Mouse (Mus musculus) thymus, postnatal 36 days (tissue): Measurements from ENCODE around the gene Krtap5-5.
"Not testable (repeated sequence)": the region's sequence is repeated elsewhere in the genome, so short reads cannot be mapped to it uniquely, and the experiment has no call there.

Experiments used
- DNase-seq, 2 experiments: peaks; one replicate each; pipeline ENCODE4 v3.0.0; 2022; ENCODE audit warnings: mixed read lengths in 2 of 2

The Krtap5-5 gene

DNA sequence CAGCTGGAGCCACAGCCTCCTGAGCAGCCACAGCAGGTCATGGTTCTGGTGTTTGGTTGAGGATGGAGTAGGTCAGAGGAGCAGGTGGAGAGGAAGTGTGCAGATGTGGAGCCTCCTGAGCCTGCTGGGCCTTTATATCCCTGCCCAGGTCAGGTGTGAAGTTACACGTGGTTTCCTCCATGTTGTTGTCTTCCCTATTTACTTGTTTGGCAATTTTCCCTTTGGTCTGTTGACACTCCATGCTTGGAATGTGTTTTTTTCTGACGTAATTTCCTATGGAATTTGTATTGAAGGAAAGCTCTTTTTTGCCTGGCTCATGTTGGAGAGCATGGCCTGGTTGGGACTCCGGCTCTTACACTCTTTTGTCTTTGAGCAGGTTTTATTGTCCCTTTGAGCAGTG is at the start of gene Krtap5-5:
Krtap5-5 (minus strand) TSS at position 101 of the 400 bp plus-strand sequence.
- not testable (repeated sequence) for DNase-seq

DNA sequence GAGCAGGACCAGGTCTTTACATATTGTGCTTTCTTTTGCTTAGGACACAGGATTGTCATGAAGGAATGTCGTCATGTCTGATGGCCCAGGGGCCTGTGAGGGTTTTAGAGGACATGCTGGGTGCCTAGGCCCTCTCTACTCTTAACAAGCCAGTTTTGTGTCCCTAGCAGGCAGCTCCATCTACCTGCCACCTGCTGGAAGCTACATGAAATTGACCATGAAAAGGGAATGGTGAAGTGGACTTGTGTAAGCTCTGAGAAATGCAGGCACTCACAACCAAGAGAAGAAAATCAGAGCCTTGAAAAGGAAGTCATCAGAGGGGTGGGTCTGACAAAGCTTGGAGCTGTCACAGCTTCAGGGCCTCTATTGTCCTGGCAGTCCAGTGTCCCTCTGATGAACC is 49.5 kb upstream of the Krtap5-5 start:
- DNase-seq, result not testable (repeated sequence)

DNA sequence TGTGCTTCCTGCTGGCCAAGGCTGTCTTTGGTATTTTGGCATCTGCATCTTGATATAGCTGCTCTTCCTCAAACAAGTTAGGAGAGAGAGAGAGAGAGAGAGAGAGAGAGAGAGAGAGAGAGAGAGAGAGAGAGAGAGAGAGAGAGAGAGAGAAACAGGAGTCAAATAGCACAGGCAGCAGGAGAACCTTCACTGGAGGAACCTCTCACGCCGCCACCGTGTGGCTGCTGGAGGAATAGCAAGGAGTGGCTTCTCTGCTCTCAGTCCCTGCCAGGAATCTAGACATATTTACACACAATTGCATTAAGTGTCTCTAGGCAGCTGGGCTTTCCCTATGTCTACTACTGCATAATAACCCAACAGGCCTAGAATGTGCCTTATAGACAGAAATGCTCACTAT is 48.4 kb upstream of the Krtap5-5 start:
- peak; percentile 45 to 51 for DNase-seq

DNA sequence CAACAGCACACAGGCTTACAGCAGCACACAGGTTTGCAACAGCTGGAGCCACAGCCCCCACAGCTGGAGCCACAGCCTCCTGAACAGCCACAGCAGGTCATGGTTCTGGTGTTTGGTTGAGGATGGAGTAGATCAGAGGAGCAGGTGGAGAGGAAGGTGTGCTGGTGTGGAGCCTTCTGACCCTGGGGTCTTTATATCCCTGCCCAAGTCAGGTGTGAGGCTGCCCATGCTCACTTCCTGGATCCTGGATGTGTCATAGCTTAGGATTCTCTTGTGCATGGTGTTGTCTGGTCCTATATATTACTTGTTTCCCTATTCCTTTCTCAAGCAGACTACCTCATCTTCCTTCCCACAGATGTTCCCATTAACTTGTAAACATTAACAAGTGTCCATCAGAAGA is 44.5 kb upstream of the Krtap5-5 start, which contains the start of gene Gm4559:
Gm4559 (minus strand) TSS at position 101 of the 400 bp plus-strand sequence.
- DNase-seq, result not testable (repeated sequence)

DNA sequence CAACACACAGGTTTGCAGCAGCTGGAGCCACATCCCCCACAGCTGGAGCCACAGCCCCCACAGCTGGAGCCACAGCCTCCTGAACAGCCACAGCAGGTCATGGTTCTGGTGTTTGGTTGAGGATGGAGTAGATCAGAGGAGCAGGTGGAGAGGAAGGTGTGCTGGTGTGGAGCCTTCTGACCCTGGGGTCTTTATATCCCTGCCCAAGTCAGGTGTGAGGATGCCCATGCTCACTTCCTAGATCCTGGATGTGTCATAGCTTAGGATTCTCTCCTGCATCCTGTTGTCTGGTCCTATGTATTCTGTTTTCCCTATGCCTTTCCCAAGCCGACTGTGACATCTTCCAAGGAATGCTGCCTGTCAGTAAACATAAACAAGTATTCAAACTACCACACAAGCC is 28.5 kb upstream of the Krtap5-5 start, which contains the start of gene Gm2431:
Gm2431 (minus strand) TSS at position 101 of the 400 bp plus-strand sequence.
- DNase-seq, result not testable (repeated sequence)

DNA sequence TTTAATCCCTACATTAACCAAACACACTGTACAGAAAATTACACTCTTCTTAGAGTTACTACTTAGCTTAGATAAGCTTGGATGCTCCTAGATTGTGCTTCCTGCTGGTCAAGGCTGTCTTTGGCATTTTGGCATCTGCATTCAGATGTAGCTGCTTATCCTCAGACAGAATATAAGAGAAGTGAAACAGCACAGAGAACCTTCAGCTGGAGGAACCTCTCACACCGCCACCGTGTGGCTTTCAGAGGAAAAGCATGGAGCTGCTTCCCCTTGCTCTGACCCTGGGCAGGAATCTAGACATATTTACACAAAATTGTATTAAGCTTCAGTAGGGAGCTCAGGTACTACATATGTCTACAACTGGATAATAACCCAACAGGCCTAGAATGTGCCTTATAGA is 25.7 kb upstream of the Krtap5-5 start:
- DNase-seq, result peak in 1 of 2 experiments; percentile 4

DNA sequence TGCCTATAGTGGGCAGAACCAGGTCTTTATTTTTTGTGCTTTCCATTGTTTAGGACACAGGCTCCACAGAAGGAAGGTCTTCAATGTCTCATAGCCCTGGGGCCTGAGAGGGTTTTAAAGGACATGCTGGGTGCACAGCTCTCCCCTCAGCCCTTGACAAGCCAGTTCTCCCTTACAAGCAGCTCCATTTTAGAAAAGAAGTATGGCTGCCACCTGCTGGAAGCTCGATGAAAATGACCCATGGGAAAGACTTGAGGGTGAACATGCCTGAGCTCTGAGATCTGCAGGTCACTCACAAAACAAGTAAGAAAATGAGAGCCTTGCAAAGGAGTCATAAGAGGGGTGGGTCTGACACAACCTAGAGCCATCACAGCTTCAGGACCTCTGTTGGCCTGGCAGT is 20.1 kb upstream of the Krtap5-5 start:
- DNase-seq, result no peak

DNA sequence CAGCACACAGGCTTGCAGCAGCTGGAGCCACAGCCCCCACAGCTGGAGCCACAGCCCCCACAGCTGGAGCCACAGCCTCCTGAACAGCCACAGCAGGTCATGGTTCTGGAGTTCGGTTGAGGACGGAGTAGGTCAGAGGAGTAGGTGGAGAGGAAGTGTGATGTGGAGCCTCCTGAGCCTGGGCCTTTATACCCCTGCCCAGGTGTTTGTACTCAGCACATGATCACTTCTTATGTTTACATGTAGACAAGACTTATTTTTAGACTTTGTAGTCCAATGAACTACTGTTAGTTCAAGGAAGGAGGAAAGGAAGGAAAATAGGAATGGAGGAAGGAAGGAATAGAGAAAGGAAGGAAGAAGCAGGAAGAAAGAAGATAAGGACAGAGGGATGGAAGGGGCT is 11.2 kb upstream of the Krtap5-5 start, which contains the start of gene Gm40460:
Gm40460 (minus strand) TSS at position 101 of the 400 bp plus-strand sequence.
- DNase-seq, result no peak

DNA sequence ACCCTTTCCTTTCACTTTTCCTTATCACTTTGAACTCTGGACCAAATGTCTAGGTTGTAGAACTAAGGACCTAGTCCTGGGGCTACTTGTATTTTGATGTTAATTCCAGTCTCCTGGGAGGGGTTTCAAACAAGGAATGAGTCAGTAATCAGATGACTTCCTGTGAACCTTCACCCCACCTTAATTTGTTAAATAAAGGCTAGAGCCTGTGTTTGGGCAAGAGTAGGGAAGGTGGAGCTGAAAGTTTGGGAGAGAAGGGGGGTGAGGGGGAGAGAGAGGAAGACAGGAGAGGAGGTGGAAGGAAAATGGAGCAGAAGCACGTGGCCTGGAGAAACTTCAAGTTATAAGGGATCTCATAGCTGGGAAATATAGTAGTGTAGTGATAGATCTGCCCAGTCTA is 1.8 kb upstream of the Krtap5-5 start:
- no peak for DNase-seq

DNA sequence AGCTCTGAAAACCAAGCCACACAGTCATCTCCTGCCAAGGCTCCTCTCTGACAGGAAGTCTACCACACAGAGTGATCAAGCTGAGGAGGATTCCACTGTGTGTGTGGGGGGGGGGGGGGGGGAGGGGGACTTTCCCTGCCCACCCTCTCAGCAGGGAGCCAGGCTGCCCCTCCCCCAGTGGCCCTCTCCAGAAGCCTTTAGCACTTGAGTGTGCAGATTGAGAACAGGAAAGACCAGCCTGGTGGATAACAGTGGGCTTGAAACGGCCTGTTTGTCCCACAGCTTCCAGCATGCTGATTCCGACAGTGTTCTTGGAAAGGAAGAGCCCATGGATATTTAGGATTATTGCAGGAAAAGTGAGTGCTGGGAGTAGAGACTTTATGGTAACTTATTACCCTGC is 5.3 kb downstream of the Krtap5-5 start:
- no peak for DNase-seq

DNA sequence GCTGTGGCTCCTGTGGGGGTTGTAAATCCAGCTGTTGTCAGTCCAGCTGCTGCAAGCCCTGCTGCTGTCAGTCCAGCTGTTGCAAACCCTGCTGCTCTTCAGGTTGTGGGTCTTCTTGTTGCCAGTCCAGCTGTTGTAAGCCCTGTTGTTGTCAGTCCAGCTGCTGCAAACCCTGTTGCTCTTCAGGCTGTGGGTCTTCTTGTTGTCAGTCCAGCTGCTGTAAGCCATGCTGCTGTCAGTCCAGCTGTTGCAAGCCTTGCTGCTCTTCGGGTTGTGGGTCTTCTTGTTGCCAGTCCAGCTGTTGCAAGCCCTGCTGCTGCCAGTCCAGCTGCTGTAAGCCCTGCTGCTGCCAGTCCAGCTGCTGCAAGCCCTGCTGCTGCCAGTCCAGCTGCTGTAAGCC is 17.6 kb downstream of the Krtap5-5 start:
- not testable (repeated sequence) for DNase-seq

DNA sequence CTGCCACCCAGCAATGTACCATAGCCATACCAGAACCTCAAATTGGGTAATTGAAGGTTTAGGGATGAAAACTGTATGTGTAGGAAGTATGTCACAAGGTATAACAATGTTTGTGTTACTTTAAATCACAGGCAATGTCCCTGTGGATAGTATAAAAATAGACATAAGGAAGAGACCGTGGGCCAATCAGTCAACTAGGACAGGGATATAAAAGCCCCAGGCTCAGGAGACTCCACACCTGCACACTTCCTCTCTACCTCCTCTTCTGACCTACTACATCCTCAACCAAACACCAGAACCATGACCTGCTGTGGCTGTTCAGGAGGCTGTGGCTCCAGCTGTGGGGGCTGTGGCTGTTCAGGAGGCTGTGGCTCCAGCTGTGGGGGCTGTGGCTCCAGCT is 18.2 kb downstream of the Krtap5-5 start, which contains the start of gene Gm7579:
Gm7579 (plus strand) TSS at position 301 of the 400 bp plus-strand sequence.
- no peak for DNase-seq

DNA sequence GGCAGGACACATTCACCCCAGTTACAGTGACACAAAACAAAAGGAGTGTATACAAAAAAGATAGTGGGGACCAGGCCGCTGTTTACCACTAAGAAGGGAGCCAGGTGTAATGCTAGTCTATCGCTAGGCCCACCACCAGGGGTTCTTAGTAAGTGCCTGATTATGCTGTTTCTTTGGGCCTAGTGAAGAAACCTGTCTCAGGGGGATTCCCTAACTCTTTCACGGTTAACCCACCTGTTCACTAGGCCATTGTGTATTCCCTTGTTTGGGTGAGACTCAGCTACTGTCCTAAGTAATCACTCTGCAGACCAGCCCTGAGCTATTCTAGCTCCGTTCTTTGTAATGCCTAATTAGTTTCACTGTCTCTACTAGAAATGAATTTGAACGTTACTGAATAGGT is 22.9 kb downstream of the Krtap5-5 start:
- DNase-seq, result not testable (repeated sequence)

DNA sequence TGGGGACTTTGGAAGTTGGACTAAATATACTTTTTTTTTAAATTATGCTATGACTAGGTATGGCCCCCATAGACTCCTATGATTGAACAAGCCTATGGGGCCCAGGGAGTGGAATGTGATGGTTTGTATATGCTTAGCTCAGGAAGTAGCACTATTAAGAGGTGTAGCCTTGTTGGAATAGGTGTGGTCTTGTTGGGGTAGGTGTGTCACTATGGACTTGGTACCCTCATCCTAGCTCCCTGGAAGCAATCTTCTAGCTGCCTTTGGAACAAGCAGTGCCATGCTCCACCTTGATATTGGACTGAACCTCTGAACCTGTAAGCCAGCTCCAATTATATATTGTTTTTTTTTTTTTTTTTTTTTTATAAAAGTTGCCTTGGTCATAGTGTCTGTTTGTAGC is 24.3 kb downstream of the Krtap5-5 start:
- no peak for DNase-seq

DNA sequence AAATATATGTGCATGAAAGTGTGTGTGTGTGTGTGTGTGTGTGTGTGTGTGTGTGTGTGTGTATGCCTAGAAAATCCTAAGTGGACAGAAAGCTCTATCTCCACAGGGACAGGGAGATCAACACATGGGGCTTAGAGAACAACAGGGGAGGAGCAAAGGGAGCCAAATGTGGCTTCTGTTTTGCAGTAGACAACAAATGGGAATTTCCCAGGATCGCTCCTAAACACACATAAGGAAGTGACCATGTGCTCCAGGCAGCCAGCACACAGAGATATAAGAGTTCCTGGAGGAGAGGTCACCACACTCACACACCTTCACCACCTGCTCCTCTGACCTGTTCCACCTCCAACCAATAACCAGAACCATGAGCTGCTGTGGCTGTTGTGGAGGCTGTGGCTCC is 28.7 kb downstream of the Krtap5-5 start, which contains the start of gene Krtap5-3:
Krtap5-3 (plus strand) TSS at position 301 of the 400 bp plus-strand sequence.
- DNase-seq, result no peak

DNA sequence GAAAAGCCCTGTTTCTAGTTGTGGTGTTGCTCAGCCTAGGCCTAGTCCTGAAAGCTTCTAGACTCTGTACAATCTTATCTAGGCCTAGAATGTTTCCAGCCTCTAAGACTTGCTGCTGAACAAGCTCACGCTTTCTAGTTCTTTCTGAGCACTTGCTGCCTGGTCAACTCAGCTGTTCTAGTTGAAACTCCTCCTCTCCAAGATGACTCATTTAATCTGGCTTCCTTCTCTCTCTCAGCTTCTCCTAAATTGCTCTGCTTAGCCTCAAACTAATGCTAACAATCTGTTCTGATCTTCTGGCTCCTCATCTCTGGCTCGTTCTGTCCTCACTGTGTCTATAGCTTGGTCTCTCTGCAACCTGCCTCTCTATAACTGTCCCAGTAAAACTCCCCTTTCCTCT is 31.0 kb downstream of the Krtap5-5 start:
- DNase-seq, result no peak

DNA sequence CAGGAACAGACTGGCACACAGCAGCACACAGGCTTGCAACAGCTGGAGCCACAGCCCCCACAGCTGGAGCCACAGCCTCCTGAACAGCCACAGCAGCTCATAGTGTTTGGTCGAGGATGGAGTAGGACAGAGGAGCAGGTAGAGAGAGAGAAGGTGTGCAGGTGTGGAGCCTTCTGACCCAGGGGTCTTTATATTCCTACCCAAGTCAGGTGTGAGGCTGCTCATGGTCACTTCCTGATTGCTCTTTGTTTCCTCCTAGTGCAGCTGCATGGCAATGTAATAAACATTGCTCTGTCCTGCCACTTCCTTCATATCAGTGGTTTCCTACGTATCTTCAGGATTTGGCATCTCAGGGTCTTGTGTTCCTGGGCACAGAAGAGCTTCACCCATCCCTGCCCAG is 39.5 kb downstream of the Krtap5-5 start, which contains the start of gene Gm10153:
Gm10153 (minus strand) TSS at position 101 of the 400 bp plus-strand sequence.
- DNase-seq, result no peak

DNA sequence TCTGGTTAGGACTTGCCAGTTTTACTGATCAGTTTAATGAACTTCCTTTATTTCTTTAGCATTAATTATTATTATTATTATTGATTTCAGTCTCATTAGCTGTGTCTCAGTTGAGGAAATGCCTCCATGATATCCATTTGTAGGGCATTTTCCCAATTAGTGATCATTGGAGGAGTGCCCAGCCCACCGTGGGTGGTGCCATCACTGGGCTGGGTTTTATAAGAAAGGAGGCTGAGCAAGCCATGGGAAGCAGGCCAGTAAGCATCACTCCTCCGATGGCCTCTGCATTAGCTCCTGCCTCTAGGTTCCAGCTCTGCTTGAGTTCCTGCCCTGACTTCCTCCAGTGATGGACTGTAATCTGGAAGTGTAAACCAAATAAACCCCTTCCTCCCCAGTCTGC is 41.6 kb downstream of the Krtap5-5 start:
- DNase-seq, result no peak

DNA sequence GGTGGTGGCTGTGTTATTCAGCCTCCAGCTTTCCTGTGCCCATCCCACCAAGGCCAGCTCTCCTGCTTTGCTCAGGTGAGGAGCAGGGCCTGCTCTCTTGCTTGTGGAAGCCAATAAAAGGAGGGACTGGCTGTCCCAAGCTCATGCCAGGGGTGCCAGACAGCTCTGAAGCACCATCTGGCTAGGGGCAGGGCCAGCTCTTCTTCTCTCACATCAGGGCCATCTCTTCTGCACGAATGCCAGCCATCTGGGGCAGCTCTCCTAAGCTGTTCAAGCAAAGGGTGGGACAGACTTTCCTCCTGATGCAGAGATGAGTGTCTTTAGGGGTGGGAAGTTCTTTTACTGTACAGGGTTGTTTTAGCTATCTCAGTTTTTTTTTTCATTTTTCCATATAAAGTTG is 48.8 kb downstream of the Krtap5-5 start:
- DNase-seq, result no peak
